Mouse (Mus musculus): ENCODE data around the gene Nes. TPM values are rescaled to one million over a fixed set of nuclear protein-coding genes. Genes with fewer than 3 reads are reported as not detected.

The Nes gene
- polyA plus RNA-seq, 1 experiment from 2014 or later: 9.5 TPM

DNA sequence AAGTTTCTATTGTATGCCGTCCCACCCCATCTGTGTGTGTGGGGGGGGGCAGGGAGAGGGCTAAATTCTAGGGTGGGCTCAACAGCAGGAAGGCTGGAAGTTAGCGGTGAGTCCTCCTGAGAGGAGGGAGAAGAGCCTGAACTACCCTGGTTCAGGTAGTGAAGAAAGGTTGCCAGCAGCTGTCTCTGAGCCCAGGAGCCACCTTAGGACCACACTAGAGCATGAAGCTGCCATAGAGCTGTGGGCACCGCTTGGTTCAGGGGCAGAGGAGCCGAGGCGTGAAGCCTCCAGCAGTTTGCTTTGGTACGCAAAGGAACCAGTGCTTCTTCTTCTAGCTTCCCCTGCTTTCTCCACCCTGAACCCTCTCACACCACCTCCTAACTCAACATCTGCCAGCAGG lies 12.7 kb downstream of the Nes start:
- Histone ChIP-seq H3K27me3 (ENCODE audit: control insufficient read depth, insufficient read depth, low read length) (peaks cover 2% of the 10 kb centered on the region; the same call in 1 of the 2 replicates), H3K27ac (ENCODE audit: low read length) (peak overlapping the region; percentile 93), H3K4me1 (ENCODE audit: control insufficient read depth, insufficient read depth, low read length) (peaks cover 66% of the 10 kb centered on the region), H3K9ac (ENCODE audit: low read length) (peak overlapping the region; percentile 67), H3K4me2 (ENCODE audit: low read depth, low read length) (peak overlapping the region; percentile 48), H3K9me3 (replicated peaks; ENCODE audit: control insufficient read depth, low read length) (no peaks in the 10 kb centered on the region), H3K4me3 (ENCODE audit: low read length) (no peak overlapping the region), H3K36me3 (ENCODE audit: control insufficient read depth, insufficient read depth) (no peaks in the 10 kb centered on the region)
- ATAC-seq (replicated peaks; ENCODE audit: extremely low read depth, insufficient read depth, low FRiP score): no peak
- WGBS: 57% methylated on average over 6 of the region's 6 CpGs

DNA sequence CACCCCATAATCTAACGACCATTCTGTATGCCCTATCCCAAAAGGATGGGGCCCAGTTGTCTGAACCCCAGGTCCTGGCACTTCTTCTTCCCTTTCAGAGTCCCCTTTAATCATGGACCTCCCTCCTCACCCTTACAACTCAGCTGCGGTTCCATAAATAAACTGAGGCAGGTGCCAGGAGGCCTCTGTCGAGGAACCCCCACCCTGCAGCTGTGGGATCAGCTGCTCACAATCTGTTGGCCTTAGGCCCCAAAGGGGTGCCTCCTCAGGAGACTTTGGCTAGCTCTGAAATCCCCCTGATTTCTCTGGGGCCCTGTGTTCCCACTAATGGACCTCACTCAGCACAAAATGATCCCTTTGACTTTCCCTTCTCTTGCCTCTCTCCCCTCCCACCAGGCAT lies 13.2 kb downstream of the Nes start:
- H3K36me3 ChIP-seq (ENCODE audit: control insufficient read depth, insufficient read depth): no peaks in the 10 kb centered on the region
- WGBS: 21% methylated on average over 3 of the region's 3 CpGs
- H3K27me3 ChIP-seq (ENCODE audit: control insufficient read depth, insufficient read depth, low read length): peaks cover 5% of the 10 kb centered on the region
- H3K4me2 ChIP-seq (ENCODE audit: low read depth, low read length): no peak overlapping the region
- ATAC-seq (replicated peaks; ENCODE audit: extremely low read depth, insufficient read depth, low FRiP score): no peak
- peak overlapping the region; percentile 93 for H3K27ac ChIP-seq (ENCODE audit: low read length)
- no peak overlapping the region for H3K4me3 ChIP-seq (ENCODE audit: low read length)
- no peaks in the 10 kb centered on the region for H3K9me3 ChIP-seq (replicated peaks; ENCODE audit: control insufficient read depth, low read length)
- no peak overlapping the region; the same call in 1 of the 2 replicates for H3K9ac ChIP-seq (ENCODE audit: low read length)
- H3K4me1 ChIP-seq (ENCODE audit: control insufficient read depth, insufficient read depth, low read length): peaks cover 66% of the 10 kb centered on the region

DNA sequence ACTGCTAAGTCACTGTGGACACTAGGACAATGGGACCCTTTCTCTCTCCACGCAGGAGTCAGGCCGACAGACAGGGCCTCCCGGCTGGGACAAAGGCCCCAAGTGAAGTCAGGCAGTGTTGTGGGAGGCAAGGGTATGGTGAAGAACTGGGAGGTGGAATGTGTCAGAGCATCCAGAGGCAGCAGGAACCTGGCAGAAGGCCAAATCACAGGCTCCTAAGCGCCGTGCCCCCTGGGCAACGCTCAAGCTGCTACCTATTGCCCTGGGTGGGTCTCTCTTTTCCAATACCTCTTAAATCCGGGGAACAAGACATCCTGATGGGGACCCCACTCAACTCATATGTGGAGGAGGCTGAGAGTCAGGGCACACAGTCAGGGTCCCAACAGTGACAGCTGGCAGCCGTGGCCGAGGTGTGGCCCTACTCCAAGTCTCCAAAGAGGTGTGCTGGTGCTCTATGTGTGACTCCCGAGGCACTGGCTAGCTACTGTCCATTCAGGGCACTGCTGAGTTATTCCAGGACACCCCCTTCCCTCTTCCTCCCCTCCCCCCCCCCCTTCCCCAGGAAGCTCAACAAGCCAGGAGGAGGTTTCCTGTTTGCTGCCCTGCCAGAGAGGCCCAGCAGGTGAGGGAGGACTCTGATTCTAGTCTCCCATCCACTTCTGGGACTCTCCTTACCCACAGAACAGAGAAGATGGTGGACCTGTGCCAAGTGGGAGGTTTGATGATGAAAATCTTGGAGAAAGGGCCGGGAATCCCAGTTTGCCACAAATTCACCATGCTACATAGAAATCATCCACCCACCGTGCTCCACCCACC lies 14.8 kb downstream of the Nes start:
- peak overlapping the region; percentile 71 for H3K27ac ChIP-seq (ENCODE audit: low read length)
- no peak for ATAC-seq (replicated peaks; ENCODE audit: extremely low read depth, insufficient read depth, low FRiP score)
- 24% methylated on average over 12 of the region's 12 CpGs for WGBS
- H3K27me3 ChIP-seq (ENCODE audit: control insufficient read depth, insufficient read depth, low read length): peaks cover 20% of the 10 kb centered on the region
- peaks cover 66% of the 10 kb centered on the region for H3K4me1 ChIP-seq (ENCODE audit: control insufficient read depth, insufficient read depth, low read length)
- no peaks in the 10 kb centered on the region for H3K36me3 ChIP-seq (ENCODE audit: control insufficient read depth, insufficient read depth)
- H3K9me3 ChIP-seq (replicated peaks; ENCODE audit: control insufficient read depth, low read length): no peaks in the 10 kb centered on the region
- H3K4me3 ChIP-seq (ENCODE audit: low read length): no peak overlapping the region
- H3K4me2 ChIP-seq (ENCODE audit: low read depth, low read length): 0 out of 2 replicates have a peak overlapping the region, but pooled peaks have one; percentile 1
- peak overlapping the region; percentile 48 for H3K9ac ChIP-seq (ENCODE audit: low read length)

DNA sequence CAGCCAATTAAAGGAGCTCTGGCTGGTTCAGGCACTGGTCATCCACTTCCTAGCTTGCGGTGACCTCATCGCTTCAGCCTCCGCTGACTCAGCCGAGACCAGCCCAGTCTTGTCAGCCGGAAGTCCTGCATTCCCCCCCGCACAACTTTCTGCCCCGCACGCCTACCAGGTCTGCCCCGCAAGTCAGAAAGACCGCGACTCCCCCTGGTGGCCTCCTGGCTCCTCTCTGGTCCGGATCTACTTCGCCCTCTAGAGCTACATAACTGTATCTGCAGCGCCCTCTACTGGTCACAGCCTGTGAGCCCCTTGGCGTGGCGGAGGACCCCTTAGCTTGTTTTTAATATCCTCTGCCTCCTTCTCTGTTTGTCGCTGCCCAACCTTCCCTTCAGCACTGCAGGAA lies 16.0 kb downstream of the Nes start:
- Histone ChIP-seq H3K27ac (ENCODE audit: low read length) (peak overlapping the region; percentile 71), H3K4me3 (ENCODE audit: low read length) (peak overlapping the region; percentile 44), H3K9ac (ENCODE audit: low read length) (peak overlapping the region; percentile 64), H3K4me2 (ENCODE audit: low read depth, low read length) (peak overlapping the region; percentile 76), H3K9me3 (replicated peaks; ENCODE audit: control insufficient read depth, low read length) (no peaks in the 10 kb centered on the region), H3K36me3 (ENCODE audit: control insufficient read depth, insufficient read depth) (no peaks in the 10 kb centered on the region), H3K4me1 (ENCODE audit: control insufficient read depth, insufficient read depth, low read length) (peaks cover 58% of the 10 kb centered on the region), H3K27me3 (ENCODE audit: control insufficient read depth, insufficient read depth, low read length) (peaks cover 26% of the 10 kb centered on the region)
- peak; percentile 64 for ATAC-seq (replicated peaks; ENCODE audit: extremely low read depth, insufficient read depth, low FRiP score)
- under 1% methylated on average over 17 of the region's 17 CpGs for WGBS

DNA sequence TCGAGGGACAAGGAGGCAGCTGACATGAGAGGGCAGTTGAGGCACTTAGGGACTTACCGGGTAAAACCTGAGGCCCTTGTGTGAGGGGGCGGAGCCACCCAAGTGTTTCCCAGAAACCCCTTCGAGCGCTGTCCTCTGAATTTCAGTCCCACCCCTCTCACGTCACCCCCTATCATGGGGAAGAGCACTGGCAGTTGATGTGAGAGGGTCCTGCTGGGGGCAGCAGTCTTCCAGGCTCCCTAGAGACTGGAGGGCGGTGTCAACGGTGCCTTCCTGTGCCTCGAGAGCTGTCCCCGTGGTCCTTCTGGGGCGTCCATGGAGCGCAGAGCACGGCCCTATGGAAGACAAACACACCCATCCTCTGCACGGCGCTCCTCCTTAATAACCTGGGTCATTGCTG lies 16.8 kb downstream of the Nes start:
- under 1% methylated on average over 15 of the region's 15 CpGs for WGBS
- no peaks in the 10 kb centered on the region for H3K9me3 ChIP-seq (replicated peaks; ENCODE audit: control insufficient read depth, low read length)
- H3K9ac ChIP-seq (ENCODE audit: low read length): peak overlapping the region; percentile 64
- H3K4me3 ChIP-seq (ENCODE audit: low read length): peak overlapping the region; percentile 44
- H3K4me2 ChIP-seq (ENCODE audit: low read depth, low read length): peak overlapping the region; percentile 76
- ATAC-seq (replicated peaks; ENCODE audit: extremely low read depth, insufficient read depth, low FRiP score): peak; percentile 49
- H3K4me1 ChIP-seq (ENCODE audit: control insufficient read depth, insufficient read depth, low read length): peaks cover 51% of the 10 kb centered on the region
- H3K36me3 ChIP-seq (ENCODE audit: control insufficient read depth, insufficient read depth): no peaks in the 10 kb centered on the region
- H3K27me3 ChIP-seq (ENCODE audit: control insufficient read depth, insufficient read depth, low read length): peaks cover 34% of the 10 kb centered on the region
- no peak overlapping the region; the same call in 1 of the 2 replicates for H3K27ac ChIP-seq (ENCODE audit: low read length)

DNA sequence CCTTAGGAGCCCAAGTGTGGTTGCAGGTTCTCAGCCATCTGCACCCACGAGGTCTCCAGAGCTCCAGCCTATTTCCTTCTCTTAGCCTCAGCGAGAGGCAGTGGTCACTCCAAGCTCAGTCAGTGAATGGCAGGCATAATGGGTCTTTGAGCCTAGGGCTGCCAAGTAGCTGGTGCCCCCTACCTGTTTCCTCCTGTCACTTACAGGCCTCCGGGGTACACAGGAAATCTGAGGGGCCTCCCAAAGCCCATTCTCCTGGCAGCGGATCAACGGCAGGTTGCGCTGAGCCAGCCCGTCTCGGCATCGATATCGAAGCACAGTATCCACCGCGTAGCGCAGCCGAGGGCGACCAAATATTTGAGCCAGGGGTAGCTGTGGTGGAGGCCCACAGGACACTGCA lies 17.2 kb downstream of the Nes start:
- ATAC-seq (replicated peaks; ENCODE audit: extremely low read depth, insufficient read depth, low FRiP score): no peak
- Histone ChIP-seq H3K4me3 (ENCODE audit: low read length) (peak overlapping the region; percentile 44), H3K27me3 (ENCODE audit: control insufficient read depth, insufficient read depth, low read length) (peaks cover 38% of the 10 kb centered on the region), H3K4me1 (ENCODE audit: control insufficient read depth, insufficient read depth, low read length) (peaks cover 46% of the 10 kb centered on the region), H3K27ac (ENCODE audit: low read length) (no peak overlapping the region), H3K9ac (ENCODE audit: low read length) (peak overlapping the region; percentile 64), H3K36me3 (ENCODE audit: control insufficient read depth, insufficient read depth) (no peaks in the 10 kb centered on the region), H3K4me2 (ENCODE audit: low read depth, low read length) (peak overlapping the region; percentile 76), H3K9me3 (replicated peaks; ENCODE audit: control insufficient read depth, low read length) (no peaks in the 10 kb centered on the region)
- WGBS: 7% methylated on average over 15 of the region's 15 CpGs

DNA sequence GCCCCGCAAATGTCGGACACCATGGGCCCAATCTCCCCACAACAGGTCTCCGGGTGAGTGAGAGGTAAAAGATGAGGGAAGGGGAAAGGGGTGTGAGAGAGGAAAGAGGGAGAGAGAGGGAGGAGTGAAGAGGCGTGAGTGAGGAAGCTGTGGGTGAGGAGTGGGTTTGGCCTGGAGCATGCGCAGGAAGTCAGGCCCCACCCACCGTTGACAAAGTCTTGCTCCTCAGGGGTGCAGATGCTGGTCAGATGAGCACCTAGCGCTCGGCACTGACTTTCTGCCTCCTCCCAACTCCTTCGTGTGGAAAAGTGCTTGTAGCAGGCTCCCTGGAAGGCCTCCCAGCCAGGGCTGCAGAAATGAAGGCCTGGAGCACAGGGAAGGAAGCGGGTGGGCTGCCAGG lies 19.1 kb downstream of the Nes start:
- H3K36me3 ChIP-seq (ENCODE audit: control insufficient read depth, insufficient read depth): no peaks in the 10 kb centered on the region
- 23% methylated on average over 10 of the region's 10 CpGs for WGBS
- H3K27ac ChIP-seq (ENCODE audit: low read length): no peak overlapping the region
- peaks cover 57% of the 10 kb centered on the region for H3K27me3 ChIP-seq (ENCODE audit: control insufficient read depth, insufficient read depth, low read length)
- no peak for ATAC-seq (replicated peaks; ENCODE audit: extremely low read depth, insufficient read depth, low FRiP score)
- H3K4me2 ChIP-seq (ENCODE audit: low read depth, low read length): no peak overlapping the region
- H3K9me3 ChIP-seq (replicated peaks; ENCODE audit: control insufficient read depth, low read length): no peaks in the 10 kb centered on the region
- peaks cover 31% of the 10 kb centered on the region for H3K4me1 ChIP-seq (ENCODE audit: control insufficient read depth, insufficient read depth, low read length)
- no peak overlapping the region for H3K4me3 ChIP-seq (ENCODE audit: low read length)
- no peak overlapping the region for H3K9ac ChIP-seq (ENCODE audit: low read length)

DNA sequence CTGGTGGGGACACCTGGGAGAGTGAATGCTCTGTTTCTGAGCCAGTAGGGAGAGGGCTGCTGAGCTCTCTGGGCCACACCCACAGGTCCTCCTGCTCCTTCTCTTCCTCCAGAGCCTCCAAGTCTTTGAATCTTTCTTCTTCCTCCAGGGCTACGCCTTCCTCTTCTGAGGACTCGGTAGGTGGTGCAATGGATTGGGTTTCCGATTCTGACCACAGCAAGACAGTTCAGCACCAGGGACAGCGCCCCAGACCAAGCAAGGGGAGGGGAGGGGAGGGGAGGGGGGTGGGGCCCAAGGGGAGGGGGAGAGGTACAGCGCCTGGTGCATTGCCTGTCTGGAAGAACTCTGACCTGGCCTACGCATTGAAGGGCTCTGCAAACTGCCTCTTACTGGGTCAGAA lies 22.6 kb downstream of the Nes start:
- H3K4me1 ChIP-seq (ENCODE audit: control insufficient read depth, insufficient read depth, low read length): peaks cover 4% of the 10 kb centered on the region
- no peak overlapping the region for H3K9ac ChIP-seq (ENCODE audit: low read length)
- H3K27me3 ChIP-seq (ENCODE audit: control insufficient read depth, insufficient read depth, low read length): peaks cover 91% of the 10 kb centered on the region
- H3K4me2 ChIP-seq (ENCODE audit: low read depth, low read length): no peak overlapping the region
- no peak overlapping the region for H3K27ac ChIP-seq (ENCODE audit: low read length)
- 1% methylated on average over 6 of the region's 6 CpGs for WGBS
- H3K36me3 ChIP-seq (ENCODE audit: control insufficient read depth, insufficient read depth): no peaks in the 10 kb centered on the region
- ATAC-seq (replicated peaks; ENCODE audit: extremely low read depth, insufficient read depth, low FRiP score): no peak
- H3K4me3 ChIP-seq (ENCODE audit: low read length): no peak overlapping the region
- H3K9me3 ChIP-seq (replicated peaks; ENCODE audit: control insufficient read depth, low read length): no peaks in the 10 kb centered on the region

DNA sequence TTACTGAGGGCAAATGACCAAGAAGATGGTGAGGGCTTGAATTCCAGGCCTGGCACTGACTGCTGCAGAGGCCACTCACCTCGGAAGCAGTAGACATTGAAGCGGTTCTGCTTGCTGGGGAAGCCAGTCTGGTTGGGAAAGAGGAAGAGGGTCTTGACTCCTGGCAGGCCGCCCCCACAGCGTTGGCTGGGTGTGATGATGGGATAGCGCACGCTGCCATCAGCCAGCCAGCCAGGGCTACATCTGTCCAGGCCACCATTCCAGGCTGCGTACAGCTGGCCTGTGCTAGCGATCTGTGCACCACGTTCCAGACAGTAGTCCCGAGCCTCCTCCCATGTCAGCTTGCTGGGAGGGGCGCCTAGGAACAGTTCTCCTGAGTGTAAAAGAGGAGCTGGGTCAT lies 24.5 kb downstream of the Nes start:
- Histone ChIP-seq H3K36me3 (ENCODE audit: control insufficient read depth, insufficient read depth) (no peaks in the 10 kb centered on the region), H3K4me1 (ENCODE audit: control insufficient read depth, insufficient read depth, low read length) (peaks cover 15% of the 10 kb centered on the region), H3K9ac (ENCODE audit: low read length) (no peak overlapping the region), H3K9me3 (replicated peaks; ENCODE audit: control insufficient read depth, low read length) (no peaks in the 10 kb centered on the region), H3K4me3 (ENCODE audit: low read length) (no peak overlapping the region), H3K27me3 (ENCODE audit: control insufficient read depth, insufficient read depth, low read length) (peaks cover 95% of the 10 kb centered on the region), H3K4me2 (ENCODE audit: low read depth, low read length) (no peak overlapping the region), H3K27ac (ENCODE audit: low read length) (no peak overlapping the region)
- 29% methylated on average over 11 of the region's 11 CpGs for WGBS
- no peak for ATAC-seq (replicated peaks; ENCODE audit: extremely low read depth, insufficient read depth, low FRiP score)

Data from heart, embryonic 16.5 days (tissue).